Mouse (Mus musculus): Measurements from ENCODE around the gene Agbl5.
"Not testable (repeated sequence)": the region's sequence is repeated elsewhere in the genome, so short reads cannot be mapped to it uniquely, and the experiment has no call there.

Agbl5 gene

GRCm38 (mm10) chr5:30888337-30889087, at the start of gene Agbl5:
Agbl5 (plus strand) TSS chr5:30888694.
- DNase-seq: peak; percentile 91 to 92

DNA sequence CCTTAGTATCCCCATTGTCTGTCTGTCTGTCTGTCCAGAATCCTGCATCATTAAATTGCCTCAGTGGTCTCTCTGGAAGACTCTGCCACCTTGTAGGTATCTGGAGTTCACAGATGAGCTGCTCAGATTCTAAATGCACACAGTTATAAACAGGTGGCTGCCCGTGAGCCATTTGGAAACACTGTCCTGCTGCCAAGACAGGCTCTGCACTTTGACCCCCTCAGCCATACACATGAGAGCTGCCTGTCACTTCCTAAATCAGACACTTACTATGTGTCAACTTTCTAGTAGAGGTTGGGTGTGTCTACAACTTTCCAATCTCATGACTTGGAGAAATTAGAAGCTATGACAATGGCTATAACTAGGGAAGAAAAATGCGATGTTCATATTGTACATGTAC, 48.8 kb upstream of the Agbl5 start:
- DNase-seq: no peak

- no peak for DNase-seq
Measured at GRCm38 (mm10) chr5:30841896-30842295, 46.6 kb upstream of the Agbl5 start.

- peak; percentile 86 to 89 for DNase-seq
Measured at GRCm38 (mm10) chr5:30849891-30850555, 38.5 kb upstream of the Agbl5 start.

- DNase-seq: no peak
Measured at GRCm38 (mm10) chr5:30850556-30850925, 38.0 kb upstream of the Agbl5 start.

- no peak for DNase-seq
Measured at GRCm38 (mm10) chr5:30853522-30853921, 35.0 kb upstream of the Agbl5 start.

DNA sequence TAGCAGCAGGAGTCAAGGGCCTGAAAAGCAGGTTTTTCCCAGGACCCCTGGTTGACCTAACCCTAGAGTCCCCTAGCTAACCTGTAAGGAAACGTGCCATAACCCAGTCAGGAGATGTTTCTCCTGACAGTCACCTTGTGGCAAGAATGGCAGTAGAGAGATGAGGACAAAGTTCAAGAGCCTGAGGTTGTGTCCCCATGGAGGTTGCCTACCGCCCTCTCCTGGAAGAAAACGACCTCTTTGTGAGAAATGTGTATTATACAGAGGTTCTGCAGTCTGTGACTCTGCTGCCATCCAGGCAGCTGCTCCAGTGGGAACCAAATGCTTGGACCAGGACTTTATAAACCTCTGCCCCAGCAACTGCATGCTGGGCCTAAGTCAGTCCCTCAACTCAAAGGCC, 32.8 kb upstream of the Agbl5 start:
- DNase-seq: no peak

DNA sequence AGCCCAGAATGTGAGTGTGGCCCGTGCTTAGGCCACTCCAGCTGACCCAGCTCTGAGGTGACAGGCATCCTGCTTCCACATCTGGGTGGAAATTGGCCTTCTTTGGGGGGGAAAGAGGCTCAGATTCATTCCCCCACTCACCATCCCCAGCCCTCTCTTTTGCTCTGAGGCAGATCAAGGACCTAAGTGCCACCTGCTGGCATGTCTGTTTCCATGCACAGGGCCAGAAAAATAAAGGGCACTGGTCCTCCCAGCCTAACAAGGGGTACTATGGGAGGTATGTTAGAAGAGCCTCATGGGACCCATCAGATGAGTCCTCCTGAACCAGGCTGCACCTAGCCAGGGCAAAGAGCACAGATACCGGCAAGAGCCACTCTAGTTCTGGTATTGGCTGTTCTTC, 32.4 kb upstream of the Agbl5 start:
- no peak for DNase-seq

DNA sequence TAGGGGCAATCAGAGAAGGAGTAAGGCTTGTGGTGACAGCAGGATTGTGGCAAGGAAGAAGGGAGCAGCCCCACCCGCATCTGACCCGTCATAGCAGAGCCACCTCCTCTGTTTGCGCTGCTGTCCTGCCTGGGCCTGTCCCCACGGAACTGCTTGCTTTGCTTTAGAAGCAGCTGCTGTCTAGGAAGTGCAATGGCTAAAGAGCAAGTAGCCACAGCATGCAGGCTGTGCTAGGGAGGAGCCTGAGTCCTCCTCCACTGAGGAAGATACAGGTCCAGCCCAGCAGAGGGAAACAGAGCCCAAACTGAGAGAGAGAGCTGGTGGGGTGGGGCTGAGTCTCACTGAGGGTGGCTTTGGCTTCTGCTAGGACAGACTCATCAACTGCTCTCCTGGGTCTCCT, 24.6 kb upstream of the Agbl5 start:
- DNase-seq: no peak

GRCm38 (mm10) chr5:30864322-30864721, 24.2 kb upstream of the Agbl5 start:
- no peak for DNase-seq

- DNase-seq: no peak
Measured at GRCm38 (mm10) chr5:30866871-30867270, 21.6 kb upstream of the Agbl5 start.

DNA sequence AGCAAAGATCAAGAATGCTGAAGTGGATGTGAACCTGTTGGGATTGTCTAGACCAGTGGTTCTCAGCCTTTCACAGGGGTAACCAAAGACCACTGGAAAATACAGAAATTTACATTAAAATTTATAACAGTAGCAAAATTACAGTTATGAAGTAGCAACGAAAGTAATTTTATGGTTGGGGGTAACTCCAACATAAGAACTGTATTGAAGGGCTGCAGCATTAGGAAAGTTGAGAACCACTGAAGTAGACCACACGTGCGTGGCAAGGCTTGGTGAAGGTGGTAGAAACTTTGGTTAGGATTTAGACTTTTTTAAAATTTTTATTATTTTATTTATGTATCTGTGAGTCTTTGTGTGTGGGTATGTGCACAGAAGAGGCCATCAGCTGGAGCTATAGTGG, 20.8 kb upstream of the Agbl5 start, which contains the start of gene Tmem214:
TSS of gene Tmem214 (plus strand) at position 301 of the 400 bp plus-strand sequence.
- DNase-seq: no peak

DNA sequence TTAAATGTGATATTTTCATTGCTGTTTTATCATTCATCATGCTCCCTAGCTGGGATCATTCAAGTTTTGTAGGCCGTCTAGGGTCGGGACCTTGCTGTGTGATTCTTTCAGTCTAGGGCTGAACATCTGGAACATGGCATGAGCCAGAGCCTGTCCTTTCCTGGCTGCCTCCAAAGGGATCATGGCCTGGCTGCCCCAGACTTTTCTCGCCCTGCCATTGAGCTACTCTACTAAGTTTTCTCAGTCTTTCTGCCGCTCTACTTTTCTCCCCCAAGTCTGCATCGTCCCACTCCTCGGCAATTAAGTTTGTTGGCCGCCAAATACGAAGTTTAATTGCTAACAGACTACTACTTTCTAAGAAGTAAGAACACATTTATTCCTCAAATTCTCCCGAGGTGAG, 19.5 kb upstream of the Agbl5 start:
- no peak for DNase-seq

DNA sequence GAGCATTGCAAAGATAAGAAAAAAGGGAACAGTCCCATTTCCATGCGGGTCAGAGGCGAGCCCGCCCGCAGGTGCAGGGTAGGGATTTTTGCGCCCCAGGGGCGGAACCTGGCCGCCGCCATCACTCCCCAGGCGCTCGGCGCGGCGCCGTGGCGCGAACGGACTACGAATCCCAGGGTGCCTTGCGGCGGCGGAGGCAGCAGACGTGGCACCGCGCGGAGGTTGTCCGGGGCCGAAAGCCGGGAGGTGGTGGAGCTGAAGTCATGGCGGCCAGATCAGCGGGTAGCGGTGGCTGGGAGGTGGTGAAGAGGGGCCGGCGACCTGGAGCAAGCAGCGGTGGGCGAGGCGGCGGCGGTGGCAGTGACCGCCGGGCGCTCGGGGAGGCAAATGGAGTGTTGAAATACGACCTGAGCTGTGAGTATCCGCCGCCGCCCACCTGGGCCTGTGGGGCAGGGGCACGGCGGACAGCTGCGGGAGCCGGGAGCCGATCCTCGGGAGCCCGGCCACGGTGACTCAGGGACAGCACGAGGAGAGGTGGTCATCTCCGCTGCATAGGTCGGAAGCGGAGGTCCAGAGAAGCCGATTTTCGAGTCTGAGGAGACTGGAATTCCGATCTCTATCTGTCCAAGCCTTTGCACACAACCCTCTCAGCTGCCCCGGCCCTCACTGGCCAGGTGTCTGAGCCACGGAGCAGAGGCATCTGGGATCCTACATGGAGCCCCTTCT, 18.9 kb upstream of the Agbl5 start:
- peak; percentile 93 for DNase-seq

GRCm38 (mm10) chr5:30870131-30870406, 18.4 kb upstream of the Agbl5 start:
- DNase-seq: no peak

- no peak for DNase-seq
Measured at GRCm38 (mm10) chr5:30872574-30872973, 15.9 kb upstream of the Agbl5 start.

DNA sequence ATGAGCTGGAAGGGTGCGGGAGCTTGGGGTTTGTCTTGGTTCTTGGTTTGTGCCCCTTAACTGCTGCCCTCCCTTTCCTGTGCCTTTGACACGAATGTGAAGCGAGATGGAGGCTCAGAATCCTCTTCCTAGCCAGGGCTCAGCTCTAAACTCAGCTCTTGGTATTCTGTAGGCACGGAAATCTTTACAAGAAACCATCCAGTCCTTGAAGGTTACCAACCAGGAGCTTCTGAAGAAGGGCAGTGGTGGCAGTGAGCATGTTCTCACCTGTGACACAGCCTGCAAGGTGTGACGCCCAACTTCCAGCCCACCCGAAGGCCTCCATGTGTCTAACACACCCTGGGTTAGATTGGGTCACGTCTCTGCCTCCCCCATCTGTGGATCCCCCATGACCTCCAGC, 14.1 kb upstream of the Agbl5 start:
- DNase-seq: no peak

- DNase-seq: no peak
Measured at GRCm38 (mm10) chr5:30878616-30879015, 9.9 kb upstream of the Agbl5 start.

- DNase-seq: no peak
Measured at GRCm38 (mm10) chr5:30879347-30879943, 9.0 kb upstream of the Agbl5 start.

- not testable (repeated sequence) for DNase-seq
Measured at GRCm38 (mm10) chr5:30881839-30882238, 6.7 kb upstream of the Agbl5 start.

DNA sequence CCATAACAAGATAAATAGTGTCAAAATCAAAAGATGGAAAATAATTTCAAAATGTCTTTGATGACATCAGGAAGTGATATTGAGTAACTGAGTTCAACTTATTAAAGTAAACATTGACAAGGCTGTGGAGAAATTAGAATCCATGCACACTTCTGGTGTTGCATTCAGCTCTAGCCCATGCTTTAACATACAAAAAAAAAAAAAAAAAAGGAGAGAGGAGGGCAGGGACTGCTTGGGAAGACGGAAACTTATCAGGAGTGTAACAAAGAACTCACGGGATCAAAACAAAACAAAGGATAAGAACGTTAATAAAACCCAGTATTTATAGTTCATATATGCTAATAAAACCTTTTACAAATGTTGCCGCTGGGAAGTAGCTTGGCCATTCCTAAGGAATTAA, 2.3 kb upstream of the Agbl5 start:
- no peak for DNase-seq

- DNase-seq: no peak
Measured at GRCm38 (mm10) chr5:30886731-30887130, 1.8 kb upstream of the Agbl5 start.

- DNase-seq: peak; percentile 77 to 82
Measured at GRCm38 (mm10) chr5:30887331-30887761, 1.1 kb upstream of the Agbl5 start.
